Mouse (Mus musculus) lung, postnatal 0 days (tissue): ENCODE measurements at regions not wholly inside any gene's neighbourhood (a gene's known extent, or its start where the extent isn't known, plus 50 kb on each side); places are given as distances from the start of the nearest gene placed in this dataset.

Source experiments
- ATAC-seq: fragments of 200-750 bp; cut with Nextera tagmentation; 2 replicates; pipeline ENCODE4 v1.8.0; 2017; ENCODE audit warnings: moderate library complexity
- DNase-seq: peaks from one replicate; pipeline ENCODE4 v3.0.0-alpha.2; 2016; ENCODE audit warnings: low spot score
- H3K27ac ChIP-seq: fragments of 300-500 bp; sonication (generic); 2 replicates; pipeline ENCODE4 v1.5.1; 2014; ENCODE audit warnings: antibody characterized with exemption, mild to moderate bottlenecking, low read length, mixed read lengths
- H3K27me3 ChIP-seq: fragments of 300-500 bp; sonication (generic); replicated peaks from 2 replicates; pipeline ENCODE4 v1.6.1; 2014; ENCODE audit warnings: low read length, mixed read lengths; ENCODE audit not compliant: insufficient read depth
- H3K36me3 ChIP-seq: fragments of 300-500 bp; sonication (generic); 2 replicates; pipeline ENCODE4 v1.6.1; 2014; ENCODE audit warnings: low read length, mixed read lengths; ENCODE audit not compliant: insufficient read depth
- H3K4me1 ChIP-seq: fragments of 300-500 bp; sonication (generic); 2 replicates; pipeline ENCODE4 v1.6.1; 2014; ENCODE audit warnings: antibody characterized with exemption, low read depth, low read length, mixed read lengths; ENCODE audit not compliant: insufficient read depth
- H3K4me2 ChIP-seq: fragments of 300-500 bp; sonication (generic); replicated peaks from 2 replicates; pipeline ENCODE4 v1.6.1; 2014; ENCODE audit warnings: low read depth, mild to moderate bottlenecking, low read length, moderate library complexity, mixed read lengths
- H3K4me3 ChIP-seq: fragments of 300-500 bp; sonication (generic); 2 replicates; pipeline ENCODE4 v1.5.1; 2014; ENCODE audit warnings: low read depth, low read length
- H3K9ac ChIP-seq: fragments of 300-500 bp; sonication (generic); replicated peaks from 2 replicates; pipeline ENCODE4 v1.6.1; 2014; ENCODE audit warnings: low read depth, mild to moderate bottlenecking
- H3K9me3 ChIP-seq: fragments of 300-500 bp; sonication (generic); 2 replicates; pipeline ENCODE4 v1.6.1; 2016; ENCODE audit warnings: low read length, mixed read lengths
- CTCF ChIP-seq: IDR thresholded peaks from 2 replicates; pipeline ENCODE4 v1.5.1; 2016; ENCODE audit warnings: antibody characterized with exemption, mild to moderate bottlenecking
- EP300 ChIP-seq: IDR thresholded peaks from 2 replicates; pipeline ENCODE4 v1.6.1; 2016; ENCODE audit warnings: antibody characterized with exemption, mild to moderate bottlenecking, control low read depth
- WGBS: fragments of 180-500 bp; shearing (Covaris S2); extraction: QIAGEN DNeasy Blood & Tissue Kit; methylation state at CpG from one replicate; pipeline ENCODE4 v1.1.7; 2014; 5-methylcytosine and 5-hydroxymethylcytosine counted together

DNA sequence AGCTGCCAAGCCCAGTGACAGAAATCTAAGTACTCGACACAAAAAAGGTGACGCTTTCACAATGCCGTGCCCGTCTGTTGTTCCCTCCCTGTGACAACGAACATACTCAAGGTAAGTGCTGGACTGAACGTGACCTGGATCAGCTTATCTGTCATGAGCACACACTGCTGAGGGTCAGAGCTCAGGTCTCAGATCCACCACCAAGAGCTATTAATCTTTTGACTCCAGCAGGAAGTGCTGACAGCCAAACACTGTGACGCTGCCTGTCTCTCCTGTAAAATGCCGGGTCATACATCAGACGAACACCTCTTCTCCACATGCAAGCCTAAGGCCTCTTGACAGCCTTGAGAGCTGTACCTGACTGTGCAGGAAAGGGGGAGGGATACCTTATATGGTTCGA, 125.2 kb downstream of the Cand1 start:
- Histone ChIP-seq H3K27ac (no peak overlapping the region), H3K36me3 (no peaks in the 10 kb centered on the region), H3K9ac (no peak overlapping the region), H3K4me2 (no peak overlapping the region), H3K4me3 (no peak overlapping the region), H3K27me3 (no peaks in the 10 kb centered on the region), H3K4me1 (no peaks in the 10 kb centered on the region), H3K9me3 (no peaks in the 10 kb centered on the region)
- ATAC-seq, result peak; percentile 87
- WGBS, result 9% methylated on average over 10 of the region's 10 CpGs
- TF ChIP-seq EP300 (no peak), CTCF (no peak)
- DNase-seq, result peak; percentile 52

DNA sequence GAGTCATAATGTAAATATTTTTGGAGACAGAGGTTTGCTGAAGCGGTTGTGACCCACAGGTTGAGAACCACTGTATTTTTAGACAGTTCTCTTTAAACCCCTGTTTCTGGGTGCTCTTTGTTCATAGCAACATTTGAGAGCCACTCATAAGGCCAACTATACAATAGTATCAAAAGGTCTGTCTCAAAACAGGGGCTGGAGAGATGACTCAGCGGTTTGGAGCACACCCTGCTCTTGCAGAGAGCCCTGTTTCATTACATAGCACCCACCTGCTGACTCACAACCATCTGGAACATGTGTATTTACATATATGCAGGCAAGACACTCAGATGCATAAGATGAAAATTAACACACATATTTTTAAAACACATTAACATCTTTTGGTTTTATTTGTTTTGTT, 128.0 kb downstream of the Cand1 start:
- Histone ChIP-seq H3K4me3 (no peak overlapping the region), H3K4me1 (no peaks in the 10 kb centered on the region), H3K9ac (no peak overlapping the region), H3K9me3 (no peaks in the 10 kb centered on the region), H3K27ac (no peak overlapping the region), H3K27me3 (no peaks in the 10 kb centered on the region), H3K4me2 (no peak overlapping the region), H3K36me3 (no peaks in the 10 kb centered on the region)
- ATAC-seq (no peak), DNase-seq (no peak)
- TF ChIP-seq EP300 (no peak), CTCF (no peak)
- 54% methylated on average over 2 of the region's 2 CpGs for WGBS

DNA sequence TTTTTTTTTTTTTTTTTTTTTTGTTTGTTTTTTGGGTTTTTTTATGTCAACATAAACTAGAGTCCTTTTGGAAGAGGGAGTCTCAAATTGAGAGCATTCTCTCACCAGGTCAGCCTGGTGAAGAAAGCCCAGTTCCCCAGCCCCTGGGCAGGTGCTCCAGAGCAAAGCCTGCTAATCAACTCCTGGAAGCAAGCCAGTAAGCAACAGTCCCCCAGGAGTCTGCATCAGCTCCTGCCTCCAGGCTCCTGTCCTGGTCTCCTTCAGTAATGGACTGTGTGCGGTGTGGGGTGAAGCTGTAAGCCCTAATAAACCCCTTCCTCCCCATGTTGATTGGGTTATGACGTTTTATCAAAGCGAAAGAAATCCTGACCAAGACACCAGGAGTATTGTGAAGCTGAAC, 128.4 kb downstream of the Cand1 start:
- TF ChIP-seq CTCF (no peak), EP300 (no peak)
- Histone ChIP-seq H3K4me1 (no peaks in the 10 kb centered on the region), H3K4me3 (no peak overlapping the region), H3K4me2 (no peak overlapping the region), H3K9me3 (no peaks in the 10 kb centered on the region), H3K27me3 (no peaks in the 10 kb centered on the region), H3K9ac (no peak overlapping the region), H3K27ac (no peak overlapping the region), H3K36me3 (no peaks in the 10 kb centered on the region)
- DNase-seq, result no peak
- no peak for ATAC-seq
- WGBS, result 71% methylated on average over 3 of the region's 3 CpGs

DNA sequence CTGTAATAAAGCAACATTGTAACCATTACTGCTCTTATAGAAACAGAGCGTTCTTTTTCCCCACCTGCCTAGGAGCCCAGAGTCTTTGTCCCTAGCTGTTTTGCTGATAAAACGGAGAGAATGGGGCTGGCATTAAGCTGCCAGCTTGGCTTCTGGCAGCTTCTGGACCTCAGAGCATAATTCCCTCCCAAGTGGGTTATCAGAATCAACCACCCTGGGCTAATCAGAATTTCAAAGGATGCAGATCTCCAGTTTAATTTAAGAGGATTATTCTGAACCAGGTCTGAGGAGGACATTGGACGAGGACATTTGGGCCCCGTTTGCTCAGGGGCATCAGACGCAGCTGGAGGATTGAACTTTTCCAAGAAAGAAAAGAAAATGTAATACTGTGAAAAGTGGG, 129.2 kb downstream of the Cand1 start:
- Histone ChIP-seq H3K27ac (no peak overlapping the region), H3K9me3 (no peaks in the 10 kb centered on the region), H3K27me3 (no peaks in the 10 kb centered on the region), H3K36me3 (no peaks in the 10 kb centered on the region), H3K4me1 (no peaks in the 10 kb centered on the region), H3K4me2 (no peak overlapping the region), H3K9ac (no peak overlapping the region), H3K4me3 (no peak overlapping the region)
- TF ChIP-seq EP300 (no peak), CTCF (no peak)
- ATAC-seq (no peak), DNase-seq (no peak)
- 64% methylated on average over 5 of the region's 5 CpGs for WGBS

DNA sequence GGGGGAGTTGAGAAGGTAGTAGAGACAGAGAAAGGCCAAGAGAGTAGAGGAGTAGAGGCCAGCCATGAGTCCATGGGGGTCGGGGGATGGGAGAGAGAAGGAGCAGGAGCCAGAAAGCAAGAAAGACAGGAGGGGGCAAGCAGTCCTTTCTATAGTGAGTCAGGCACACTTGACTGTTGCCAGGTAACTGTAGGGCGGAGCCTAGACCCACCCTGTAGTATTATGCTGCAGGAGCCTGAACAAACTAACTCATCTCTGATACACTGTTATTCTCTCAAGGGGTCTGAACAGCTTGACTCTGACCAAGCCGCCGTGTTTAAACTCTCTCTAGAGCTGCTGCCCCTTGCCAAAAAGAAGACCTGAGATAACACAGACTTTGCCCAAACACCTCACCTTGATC, 130.6 kb downstream of the Cand1 start:
- 67% methylated on average over 4 of the region's 4 CpGs for WGBS
- DNase-seq (no peak), ATAC-seq (peak; percentile 56; the same call in 1 of the 2 replicates)
- Histone ChIP-seq H3K4me1 (no peaks in the 10 kb centered on the region), H3K4me2 (no peak overlapping the region), H3K36me3 (no peaks in the 10 kb centered on the region), H3K4me3 (no peak overlapping the region), H3K27ac (no peak overlapping the region), H3K9ac (no peak overlapping the region), H3K9me3 (no peaks in the 10 kb centered on the region), H3K27me3 (no peaks in the 10 kb centered on the region)
- TF ChIP-seq EP300, result no peak
- TF ChIP-seq CTCF, result no peak

DNA sequence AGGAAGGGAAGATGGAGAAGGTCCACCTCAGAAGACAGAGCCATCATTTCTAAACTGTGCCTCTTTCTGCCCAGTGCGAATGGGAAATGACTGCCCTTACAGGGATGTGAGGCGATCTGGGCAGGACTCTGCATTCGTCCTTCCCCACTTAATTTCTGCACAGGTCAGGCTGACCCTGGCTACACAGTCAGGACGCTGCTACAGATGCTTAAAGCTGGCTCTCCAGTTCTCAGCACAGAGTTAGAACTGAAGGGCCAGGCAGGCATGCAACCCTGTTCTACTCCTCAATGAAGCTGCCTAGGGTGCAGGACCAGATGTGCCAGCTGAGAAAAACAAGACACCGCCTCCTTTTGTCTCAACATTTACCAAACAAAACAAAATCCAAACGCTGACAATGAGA, 132.1 kb downstream of the Cand1 start:
- H3K36me3 ChIP-seq, result no peaks in the 10 kb centered on the region
- no peaks in the 10 kb centered on the region for H3K4me1 ChIP-seq
- no peaks in the 10 kb centered on the region for H3K27me3 ChIP-seq
- no peaks in the 10 kb centered on the region for H3K9me3 ChIP-seq
- ATAC-seq, result no peak
- H3K4me3 ChIP-seq, result no peak overlapping the region
- no peak overlapping the region for H3K9ac ChIP-seq
- H3K27ac ChIP-seq, result no peak overlapping the region
- no peak for DNase-seq
- H3K4me2 ChIP-seq, result no peak overlapping the region
- WGBS, result 53% methylated on average over 6 of the region's 6 CpGs
- no peak for TF ChIP-seq EP300
- no peak for TF ChIP-seq CTCF

DNA sequence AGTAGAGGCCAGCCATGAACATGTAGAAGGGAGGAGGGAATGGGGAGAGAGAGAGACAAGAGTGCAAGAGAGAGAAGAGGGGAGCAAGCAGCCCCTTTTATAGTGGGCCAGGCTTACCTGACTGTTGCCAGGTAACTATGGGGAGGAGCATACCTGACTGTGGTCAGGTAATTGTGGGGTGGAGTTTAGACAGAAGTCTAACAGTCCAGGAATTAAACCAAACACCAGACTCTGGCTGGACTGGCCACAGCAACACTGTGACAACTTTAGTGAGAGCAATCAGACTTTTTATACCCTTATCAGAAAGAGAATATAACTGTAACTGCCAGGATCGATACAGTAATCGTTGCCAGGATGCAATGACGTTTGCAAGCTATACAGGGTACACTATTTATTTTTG, 133.8 kb downstream of the Cand1 start:
- Histone ChIP-seq H3K4me1 (no peaks in the 10 kb centered on the region), H3K36me3 (no peaks in the 10 kb centered on the region), H3K4me2 (no peak overlapping the region), H3K4me3 (no peak overlapping the region), H3K27ac (no peak overlapping the region), H3K27me3 (no peaks in the 10 kb centered on the region), H3K9ac (no peak overlapping the region), H3K9me3 (no peaks in the 10 kb centered on the region)
- ATAC-seq (no peak), DNase-seq (no peak)
- WGBS, result 48% methylated on average over 3 of the region's 3 CpGs
- TF ChIP-seq EP300, result no peak
- no peak for TF ChIP-seq CTCF
